Mouse (Mus musculus): ENCODE measurements around the gene Impdh1.
A peak's percentile ranks its signal among the peaks of the same experiment; 100 is the strongest.

Gene Impdh1

GRCm38 (mm10) chr6:29213436-29213835 is 2.7 kb downstream of the Impdh1 start:
- no peak for DNase-seq (ENCODE audit: low read depth, low spot score)

- peak; percentile 93 for DNase-seq (ENCODE audit: low read depth, low spot score)
Observed at GRCm38 (mm10) chr6:29211806-29212492, 4.2 kb downstream of the Impdh1 start.

GRCm38 (mm10) chr6:29211146-29211545 is 5.0 kb downstream of the Impdh1 start:
- no peak for DNase-seq (ENCODE audit: low read depth, low spot score)

GRCm38 (mm10) chr6:29210231-29210936 is 5.8 kb downstream of the Impdh1 start:
- no peak for DNase-seq (ENCODE audit: low read depth, low spot score)

GRCm38 (mm10) chr6:29208178-29208577 is 8.0 kb downstream of the Impdh1 start:
- no peak for DNase-seq (ENCODE audit: low read depth, low spot score)

- no peak for DNase-seq (ENCODE audit: low read depth, low spot score)
Observed at GRCm38 (mm10) chr6:29207017-29207416, 9.1 kb downstream of the Impdh1 start.

- DNase-seq (ENCODE audit: low read depth, low spot score), result no peak
Observed at GRCm38 (mm10) chr6:29206006-29206405, 10.2 kb downstream of the Impdh1 start.

GRCm38 (mm10) chr6:29204932-29205614 is 11.1 kb downstream of the Impdh1 start:
- DNase-seq (ENCODE audit: low read depth, low spot score), result peak; percentile 85

- DNase-seq (ENCODE audit: low read depth, low spot score), result peak; percentile 64
Observed at GRCm38 (mm10) chr6:29203861-29204585, 12.1 kb downstream of the Impdh1 start.

- no peak for DNase-seq (ENCODE audit: low read depth, low spot score)
Observed at GRCm38 (mm10) chr6:29203096-29203495, 13.1 kb downstream of the Impdh1 start.

GRCm38 (mm10) chr6:29201988-29202387 is 14.2 kb downstream of the Impdh1 start:
- no peak for DNase-seq (ENCODE audit: low read depth, low spot score)

- DNase-seq (ENCODE audit: low read depth, low spot score), result no peak
Observed at GRCm38 (mm10) chr6:29201341-29201740, 14.8 kb downstream of the Impdh1 start.

- no peak for DNase-seq (ENCODE audit: low read depth, low spot score)
Observed at GRCm38 (mm10) chr6:29200496-29200895, 15.7 kb downstream of the Impdh1 start.

GRCm38 (mm10) chr6:29199223-29199855 is 16.8 kb downstream of the Impdh1 start:
- no peak for DNase-seq (ENCODE audit: low read depth, low spot score)

- DNase-seq (ENCODE audit: low read depth, low spot score), result peak; percentile 96
Observed at GRCm38 (mm10) chr6:29198309-29199222, 17.6 kb downstream of the Impdh1 start.

- no peak for DNase-seq (ENCODE audit: low read depth, low spot score)
Observed at GRCm38 (mm10) chr6:29195846-29196698, 20.1 kb downstream of the Impdh1 start.

- DNase-seq (ENCODE audit: low read depth, low spot score), result no peak
Observed at GRCm38 (mm10) chr6:29195146-29195545, 21.0 kb downstream of the Impdh1 start.

GRCm38 (mm10) chr6:29193961-29194750 is 22.0 kb downstream of the Impdh1 start:
- DNase-seq (ENCODE audit: low read depth, low spot score), result peak; percentile 56

- no peak for DNase-seq (ENCODE audit: low read depth, low spot score)
Observed at GRCm38 (mm10) chr6:29187936-29188335, 28.2 kb downstream of the Impdh1 start.

Measured in ZHBTc4 (cell line).